Mouse (Mus musculus): ENCODE data around the gene 3110009E18Rik. TPM values are rescaled to one million over a fixed set of nuclear protein-coding genes. Genes with fewer than 3 reads are reported as not detected.
A peak's percentile ranks its signal among the peaks of the same experiment; 100 is the strongest.

Gene 3110009E18Rik
- polyA plus RNA-seq, 1 experiment from 2014 or later, result 5.1 TPM

DNA sequence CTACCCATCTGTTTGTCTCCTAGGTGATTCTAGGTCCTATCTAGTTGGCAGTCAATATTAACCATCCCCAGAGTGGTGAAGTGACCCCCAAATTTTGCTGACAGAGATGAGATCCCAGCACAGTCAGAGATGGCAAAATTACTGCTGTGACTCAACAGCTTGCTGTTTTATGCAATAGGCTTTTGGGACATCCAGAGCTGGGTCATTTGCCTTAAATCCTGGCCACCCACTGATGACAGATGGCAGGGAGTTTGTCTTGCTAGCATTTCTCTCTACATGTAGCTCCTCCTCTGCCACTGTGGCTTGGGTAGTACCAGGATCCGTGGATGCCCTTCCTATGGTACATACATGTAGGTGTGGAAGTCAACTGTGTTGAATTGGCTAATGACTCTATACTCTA is 11.4 kb downstream of the 3110009E18Rik start:
- TF ChIP-seq CTCF (IDR thresholded peaks at IDR 0.05; ENCODE audit: low read depth) (no peak), EP300 (IDR thresholded peaks at IDR 0.05; ENCODE audit: low read depth) (no peak)
- H3K4me3 ChIP-seq (ENCODE audit: low read depth, low read length), result no peak overlapping the region
- H3K36me3 ChIP-seq (replicated peaks; ENCODE audit: insufficient read depth, low read length), result no peaks in the 10 kb centered on the region
- H3K9ac ChIP-seq (replicated peaks), result no peak overlapping the region
- no peak for ATAC-seq
- H3K27me3 ChIP-seq (ENCODE audit: insufficient read depth, low read length), result no peaks in the 10 kb centered on the region
- no peaks in the 10 kb centered on the region for H3K4me1 ChIP-seq (ENCODE audit: insufficient read depth)
- H3K9me3 ChIP-seq (ENCODE audit: low read length), result no peaks in the 10 kb centered on the region
- 71% methylated on average over 1 of the region's 1 CpGs for WGBS (ENCODE audit: insufficient replicate concordance)
- no peak overlapping the region for H3K4me2 ChIP-seq (ENCODE audit: low read depth, low read length)
- DNase-seq, result no peak
- no peak overlapping the region for H3K27ac ChIP-seq (ENCODE audit: low read depth)

GRCm38 (mm10) chr1:120135934-120136786 is 15.2 kb downstream of the 3110009E18Rik start:
- Histone ChIP-seq H3K9me3 (ENCODE audit: low read length) (no peaks in the 10 kb centered on the region), H3K4me3 (ENCODE audit: low read depth, low read length) (no peak overlapping the region), H3K27ac (ENCODE audit: low read depth) (no peak overlapping the region), H3K4me2 (ENCODE audit: low read depth, low read length) (no peak overlapping the region), H3K36me3 (replicated peaks; ENCODE audit: insufficient read depth, low read length) (no peaks in the 10 kb centered on the region), H3K9ac (replicated peaks) (no peak overlapping the region), H3K27me3 (ENCODE audit: insufficient read depth, low read length) (no peaks in the 10 kb centered on the region), H3K4me1 (ENCODE audit: insufficient read depth) (no peaks in the 10 kb centered on the region)
- 0 out of 2 replicates have a peak, but pooled peaks have one; percentile 10 for ATAC-seq
- TF ChIP-seq EP300 (IDR thresholded peaks at IDR 0.05; ENCODE audit: low read depth), result no peak
- no peak for TF ChIP-seq CTCF (IDR thresholded peaks at IDR 0.05; ENCODE audit: low read depth)
- no peak for DNase-seq
- 75% methylated on average over 7 of the region's 7 CpGs for WGBS (ENCODE audit: insufficient replicate concordance)

- no peak overlapping the region for H3K4me3 ChIP-seq (ENCODE audit: low read depth, low read length)
- H3K4me2 ChIP-seq (ENCODE audit: low read depth, low read length), result no peak overlapping the region
- no peaks in the 10 kb centered on the region for H3K36me3 ChIP-seq (replicated peaks; ENCODE audit: insufficient read depth, low read length)
- no peak for TF ChIP-seq EP300 (IDR thresholded peaks at IDR 0.05; ENCODE audit: low read depth)
- no peak for TF ChIP-seq CTCF (IDR thresholded peaks at IDR 0.05; ENCODE audit: low read depth)
- DNase-seq (no peak), ATAC-seq (no peak)
- no peaks in the 10 kb centered on the region for H3K9me3 ChIP-seq (ENCODE audit: low read length)
- no peaks in the 10 kb centered on the region for H3K27me3 ChIP-seq (ENCODE audit: insufficient read depth, low read length)
- 68% methylated on average over 7 of the region's 7 CpGs for WGBS (ENCODE audit: insufficient replicate concordance)
- no peak overlapping the region for H3K27ac ChIP-seq (ENCODE audit: low read depth)
- no peaks in the 10 kb centered on the region for H3K4me1 ChIP-seq (ENCODE audit: insufficient read depth)
- no peak overlapping the region for H3K9ac ChIP-seq (replicated peaks)
Measured at GRCm38 (mm10) chr1:120138923-120139540, 18.0 kb downstream of the 3110009E18Rik start.

DNA sequence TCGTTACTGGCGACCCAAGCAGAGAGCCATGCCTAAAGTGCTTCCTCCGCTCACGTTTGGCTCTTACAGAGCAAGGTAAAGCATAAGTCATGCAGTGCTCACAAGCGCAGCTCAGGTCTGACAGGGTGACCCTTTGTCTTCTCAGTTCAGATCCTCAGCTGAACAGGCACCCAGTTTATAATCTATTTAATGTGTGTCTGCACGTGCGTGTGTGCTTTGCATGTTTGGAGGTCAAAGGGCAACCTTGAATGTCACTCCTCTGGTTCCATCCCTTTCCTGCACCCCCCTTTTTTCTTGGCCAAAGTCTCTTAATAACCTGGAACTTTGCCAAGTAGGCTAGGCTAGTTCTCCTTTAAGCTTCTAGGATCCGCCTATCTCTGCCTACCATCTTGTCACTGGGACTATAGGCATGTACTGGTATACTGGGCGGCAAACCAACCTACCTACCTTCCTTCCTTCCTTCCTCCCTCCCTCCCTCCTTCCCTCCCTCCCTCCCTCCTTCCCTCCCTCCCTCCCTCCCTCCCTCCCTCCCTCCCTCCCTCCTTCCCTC is 19.2 kb downstream of the 3110009E18Rik start:
- WGBS (ENCODE audit: insufficient replicate concordance), result 73% methylated on average over 9 of the region's 9 CpGs
- no peak for ATAC-seq

GRCm38 (mm10) chr1:120142551-120142950 is 21.6 kb downstream of the 3110009E18Rik start:
- ATAC-seq, result no peak
- no peak overlapping the region for H3K4me2 ChIP-seq (ENCODE audit: low read depth, low read length)

More for the DNA sequence above, 19.2 kb downstream of the 3110009E18Rik start:
- no peak overlapping the region for H3K9ac ChIP-seq (replicated peaks)
- no peaks in the 10 kb centered on the region for H3K4me1 ChIP-seq (ENCODE audit: insufficient read depth)
- no peak overlapping the region for H3K27ac ChIP-seq (ENCODE audit: low read depth)
- no peaks in the 10 kb centered on the region for H3K27me3 ChIP-seq (ENCODE audit: insufficient read depth, low read length)
- H3K4me3 ChIP-seq (ENCODE audit: low read depth, low read length), result no peak overlapping the region
- no peaks in the 10 kb centered on the region for H3K9me3 ChIP-seq (ENCODE audit: low read length)
- no peak overlapping the region for H3K4me2 ChIP-seq (ENCODE audit: low read depth, low read length)
- no peak for DNase-seq
- no peaks in the 10 kb centered on the region for H3K36me3 ChIP-seq (replicated peaks; ENCODE audit: insufficient read depth, low read length)
- TF ChIP-seq EP300 (IDR thresholded peaks at IDR 0.05; ENCODE audit: low read depth), result no peak
- no peak for TF ChIP-seq CTCF (IDR thresholded peaks at IDR 0.05; ENCODE audit: low read depth)

DNA sequence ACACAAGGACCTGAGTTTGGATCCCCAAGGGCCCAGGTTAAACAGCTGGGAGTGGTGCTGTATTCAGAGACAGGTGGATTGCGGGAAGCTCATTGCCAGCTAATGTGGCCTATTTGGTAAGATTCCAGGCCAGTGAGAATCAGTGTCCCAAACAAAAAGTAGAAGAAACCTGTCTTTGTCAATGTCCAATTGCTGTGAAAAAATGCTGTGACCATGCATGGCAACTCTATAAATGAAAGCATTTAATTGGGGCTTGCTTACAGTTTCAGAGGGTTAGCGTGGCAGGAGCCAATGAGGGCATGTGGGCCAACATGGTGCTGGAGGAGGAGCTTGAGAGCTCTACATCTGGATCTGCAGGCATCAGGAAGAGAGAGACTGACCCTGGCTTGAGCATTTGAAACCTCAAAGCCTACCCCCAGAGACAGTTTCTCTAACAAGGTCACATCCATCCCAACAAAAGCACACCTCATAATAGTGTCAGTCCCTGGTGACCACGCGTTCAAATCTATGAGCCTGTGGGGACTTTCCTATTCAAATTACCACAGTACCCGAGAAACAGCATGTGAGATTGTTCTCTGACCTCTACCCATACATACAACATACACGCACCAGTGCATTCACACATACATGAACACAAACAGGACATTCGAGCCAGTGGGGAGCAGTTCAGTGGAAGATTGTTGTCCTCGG is 24.7 kb downstream of the 3110009E18Rik start:
- no peaks in the 10 kb centered on the region for H3K27me3 ChIP-seq (ENCODE audit: insufficient read depth, low read length)
- H3K4me1 ChIP-seq (ENCODE audit: insufficient read depth), result no peaks in the 10 kb centered on the region
- WGBS (ENCODE audit: insufficient replicate concordance), result 78% methylated on average over 8 of the region's 8 CpGs
- TF ChIP-seq EP300 (IDR thresholded peaks at IDR 0.05; ENCODE audit: low read depth), result no peak
- TF ChIP-seq CTCF (IDR thresholded peaks at IDR 0.05; ENCODE audit: low read depth), result no peak
- no peak overlapping the region for H3K4me3 ChIP-seq (ENCODE audit: low read depth, low read length)
- H3K9me3 ChIP-seq (ENCODE audit: low read length), result no peaks in the 10 kb centered on the region
- H3K4me2 ChIP-seq (ENCODE audit: low read depth, low read length), result no peak overlapping the region
- ATAC-seq (no peak), DNase-seq (no peak)
- no peaks in the 10 kb centered on the region for H3K36me3 ChIP-seq (replicated peaks; ENCODE audit: insufficient read depth, low read length)
- H3K9ac ChIP-seq (replicated peaks), result no peak overlapping the region
- H3K27ac ChIP-seq (ENCODE audit: low read depth), result no peak overlapping the region

More at GRCm38 (mm10) chr1:120142551-120142950, 21.6 kb downstream of the 3110009E18Rik start:
- DNase-seq, result no peak
- H3K36me3 ChIP-seq (replicated peaks; ENCODE audit: insufficient read depth, low read length), result no peaks in the 10 kb centered on the region
- TF ChIP-seq CTCF (IDR thresholded peaks at IDR 0.05; ENCODE audit: low read depth) (no peak), EP300 (IDR thresholded peaks at IDR 0.05; ENCODE audit: low read depth) (no peak)
- H3K9ac ChIP-seq (replicated peaks), result no peak overlapping the region
- H3K4me3 ChIP-seq (ENCODE audit: low read depth, low read length), result no peak overlapping the region
- H3K4me1 ChIP-seq (ENCODE audit: insufficient read depth), result no peaks in the 10 kb centered on the region
- H3K27ac ChIP-seq (ENCODE audit: low read depth), result no peak overlapping the region
- H3K27me3 ChIP-seq (ENCODE audit: insufficient read depth, low read length), result no peaks in the 10 kb centered on the region
- 81% methylated on average over 5 of the region's 5 CpGs for WGBS (ENCODE audit: insufficient replicate concordance)
- no peaks in the 10 kb centered on the region for H3K9me3 ChIP-seq (ENCODE audit: low read length)
